In the genomic region with DNA sequence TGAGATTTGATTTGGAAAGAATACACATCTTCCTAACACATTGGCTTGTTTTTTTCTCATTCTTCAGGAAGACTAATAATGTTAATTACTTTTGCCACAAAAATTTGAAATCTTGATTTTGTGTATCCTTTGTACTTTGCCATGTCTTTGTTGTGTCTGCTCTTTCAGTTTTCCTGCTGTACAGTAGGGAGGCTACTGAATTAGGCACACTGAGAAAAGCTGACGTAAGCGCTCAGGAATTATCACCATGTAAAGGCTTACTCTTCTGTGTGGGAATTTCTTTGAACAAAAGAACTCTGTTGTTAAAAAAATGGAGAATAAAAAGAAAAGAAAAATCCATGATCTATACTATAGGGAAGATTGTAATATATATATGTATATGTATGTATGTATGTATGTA, we compare ENCODE assay signal across 17 mouse cellular contexts.
"Had no signal": no experiment of that assay in that cellular context is flagged by ENCODE, and none has a peak within 500 bp of the region (broad histone marks: within the 10 kb centered on the region; RNA-seq: fewer than 3 reads in every experiment).

No protein-coding gene starts in this region.

- H3K27me3 ChIP-seq: kidney, embryonic 15.5 days; midbrain, embryonic 12.5 days had no signal

- H3K4me3 ChIP-seq: kidney, embryonic 15.5 days; left cerebral cortex, adult 2 months; midbrain, embryonic 12.5 days had no signal

- H3K4me2 ChIP-seq: kidney, embryonic 15.5 days; lung, embryonic 14.5 days; midbrain, embryonic 12.5 days had no signal

- DNase-seq: kidney, adult 8-10 months; kidney, postnatal 14 days; kidney, postnatal 4 days; layer of hippocampus, adult 9-11 months; liver, postnatal 0 days; lung, embryonic 14.5 days; thymus, adult 2 months; thymus, postnatal 14 days; thymus, postnatal 4 days had no signal

- H3K9ac ChIP-seq: kidney, embryonic 15.5 days; liver, embryonic 14.5 days; liver, postnatal 0 days; lung, embryonic 14.5 days; midbrain, embryonic 12.5 days had no signal

- ATAC-seq: liver, postnatal 0 days; lung, postnatal 0 days; midbrain, embryonic 16.5 days had no signal

- H3K27ac ChIP-seq: kidney, embryonic 15.5 days; liver, embryonic 14.5 days; macrophage; midbrain, embryonic 12.5 days; stomach, postnatal 0 days had no signal

- H3K9me3 ChIP-seq: kidney, embryonic 15.5 days; midbrain, embryonic 12.5 days had no signal

- H3K36me3 ChIP-seq: kidney, embryonic 15.5 days; midbrain, embryonic 12.5 days had no signal

- H3K4me1 ChIP-seq: kidney, embryonic 15.5 days had no signal
